Mouse (Mus musculus) lung, postnatal 25 days (tissue): ENCODE results near the gene Lrriq1.

Experiments
- DNase-seq: peaks from one replicate; pipeline ENCODE4 v3.0.0; 2022; ENCODE audit warnings: low spot score

Gene Lrriq1

GRCm38 (mm10) chr10:103028253-103029131 is 207.6 kb downstream of the Lrriq1 start:
- no peak for DNase-seq

GRCm38 (mm10) chr10:103027931-103028252 is 208.2 kb downstream of the Lrriq1 start:
- DNase-seq = no peak

- no peak for DNase-seq
Observed at GRCm38 (mm10) chr10:103027226-103027930, 208.7 kb downstream of the Lrriq1 start.

- DNase-seq = no peak
Observed at GRCm38 (mm10) chr10:103026636-103027225, 209.4 kb downstream of the Lrriq1 start.

GRCm38 (mm10) chr10:103002556-103002955 is 233.6 kb downstream of the Lrriq1 start:
- DNase-seq = no peak

- no peak for DNase-seq
Observed at GRCm38 (mm10) chr10:103000902-103001301, 235.2 kb downstream of the Lrriq1 start.

- DNase-seq = no peak
Observed at GRCm38 (mm10) chr10:102999584-102999983, 236.5 kb downstream of the Lrriq1 start.
